Mouse (Mus musculus) neural tube, embryonic 10.5 days (tissue): ENCODE measurements at regions not wholly inside any gene's neighbourhood (a gene's known extent, or its start where the extent isn't known, plus 50 kb on each side); places are given as distances from the start of the nearest gene placed in this dataset.
"Not testable (repeated sequence)": the region's sequence is repeated elsewhere in the genome, so short reads cannot be mapped to it uniquely, and the experiment has no call there.

Source experiments
- DNase-seq: peaks from one replicate; pipeline ENCODE4 v3.0.0-alpha.2; 2017; ENCODE audit warnings: low spot score; ENCODE audit errors: extremely low spot score

DNA sequence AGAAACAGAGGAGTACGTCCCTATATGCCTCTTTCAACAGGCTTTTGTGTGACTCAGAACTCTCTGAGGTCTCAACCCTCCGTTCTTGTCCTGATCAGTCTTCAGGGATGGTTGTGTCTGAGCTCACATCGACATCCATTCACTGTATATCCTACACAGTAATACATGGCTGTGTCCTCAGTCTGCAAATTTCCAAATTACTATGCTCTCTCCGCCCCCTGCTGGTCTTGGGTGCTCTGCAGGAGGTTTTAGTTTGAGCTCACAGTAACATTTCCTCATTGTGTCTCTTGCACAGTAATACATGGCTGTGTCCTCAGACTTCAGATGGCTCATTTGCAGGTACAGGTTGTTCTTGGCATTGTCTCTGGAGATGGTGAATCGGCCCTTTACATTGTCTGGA, 53.5 kb downstream of the Adam6a start:
- DNase-seq: not testable (repeated sequence)

DNA sequence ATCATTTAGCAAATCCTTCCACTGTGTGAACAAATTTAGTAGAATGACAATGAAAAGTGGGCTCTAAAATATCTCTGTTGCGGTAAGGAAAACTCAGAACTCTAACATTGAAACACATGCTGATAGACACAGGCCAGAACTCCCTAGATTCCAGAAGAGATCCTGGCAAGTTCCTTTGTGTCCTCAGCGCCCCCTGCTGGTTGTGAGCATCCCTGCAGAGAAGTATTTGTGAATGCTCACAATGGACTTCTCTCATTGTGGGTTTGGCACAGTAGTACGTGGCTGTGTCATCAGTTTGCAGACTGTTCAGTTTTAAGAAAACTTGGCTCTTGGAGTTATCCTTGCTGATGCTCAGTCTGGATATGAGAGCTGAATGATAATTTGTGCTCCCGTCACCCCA, 67.2 kb downstream of the Adam6a start:
- DNase-seq: peak; percentile 22

DNA sequence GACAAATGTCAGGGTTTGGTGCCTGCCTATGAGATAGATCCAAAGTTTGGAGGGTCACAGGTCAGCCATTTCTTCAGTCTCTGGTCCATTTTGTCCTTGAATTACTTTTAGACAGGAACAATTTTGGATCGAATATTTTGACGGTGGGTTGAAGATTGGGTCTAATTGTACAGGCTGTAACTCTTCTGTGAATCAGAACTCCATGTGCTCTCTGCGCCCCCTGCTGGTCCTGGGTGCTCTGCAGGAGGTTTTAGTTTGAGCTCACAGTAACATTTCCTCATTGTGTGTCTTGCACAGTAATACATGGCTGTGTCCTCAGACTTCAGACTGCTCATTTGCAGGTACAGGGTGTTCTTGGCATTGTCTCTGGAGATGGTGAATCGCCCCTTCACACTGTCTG, 81.5 kb downstream of the Adam6a start:
- DNase-seq: not testable (repeated sequence)

DNA sequence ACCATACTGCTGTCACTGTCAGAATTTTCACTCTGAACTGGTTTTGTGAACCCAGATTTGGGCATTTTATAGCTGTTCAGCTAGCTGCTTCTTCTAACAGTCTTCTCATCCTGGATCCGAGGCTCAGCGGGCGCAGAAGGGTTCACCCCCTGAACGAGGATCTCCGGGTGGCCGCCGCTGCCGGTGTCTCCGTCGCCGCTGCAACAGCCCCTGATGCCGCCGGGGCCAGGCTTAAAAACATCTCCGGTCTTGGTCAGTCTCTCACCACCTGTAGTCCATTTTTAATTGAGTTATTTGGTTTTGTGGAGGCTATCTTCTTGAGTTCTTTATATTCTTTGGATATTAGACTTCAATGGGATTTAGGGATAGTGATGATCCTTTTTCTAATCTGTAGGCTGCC, 87.1 kb downstream of the Adam6a start:
- not testable (repeated sequence) for DNase-seq
